Mouse (Mus musculus): Measurements from ENCODE around the gene Mtmr3. TPM values are rescaled to one million over a fixed set of nuclear protein-coding genes. Genes with fewer than 3 reads are reported as not detected.

Mtmr3 gene
- total RNA-seq, 1 experiment = 30.7 TPM

GRCm38 (mm10) chr11:4611904-4612303 lies 17.2 kb upstream of the Mtmr3 start:
- Histone ChIP-seq H3K9ac (ENCODE audit: insufficient read depth, low read depth, low read length, poor library complexity, severe bottlenecking) (no peak overlapping the region), H3K36me3 (ENCODE audit: control insufficient read depth, insufficient read depth, low read length, poor library complexity, severe bottlenecking) (no peaks in the 10 kb centered on the region), H3K4me3 (ENCODE audit: insufficient read depth in 1 of 2, low read depth in 1 of 2, low read length in 2 of 2, poor library complexity in 1 of 2, severe bottlenecking in 1 of 2) (no peak overlapping the region), H3K27ac (ENCODE audit: insufficient read depth, low read depth, low read length, poor library complexity, severe bottlenecking) (no peak overlapping the region), H3K4me1 (ENCODE audit: control insufficient read depth in 2 of 2, insufficient read depth in 2 of 2, low read length in 2 of 2, poor library complexity in 1 of 2) (no peaks in the 10 kb centered on the region), H3K9me3 (ENCODE audit: control insufficient read depth, insufficient read depth, low read depth, low read length) (no peaks in the 10 kb centered on the region)
- TF ChIP-seq ZC3H11A (IDR thresholded peaks at IDR 0.05; ENCODE audit: borderline replicate concordance, low read depth, low read length) = no peak
- no peak for TF ChIP-seq MAFK (IDR thresholded peaks at IDR 0.05; ENCODE audit: insufficient read depth, low read depth, low read length)
- TF ChIP-seq CHD2 (IDR thresholded peaks at IDR 0.05; ENCODE audit: low read depth, low read length) = no peak
- no peak for TF ChIP-seq HCFC1 (IDR thresholded peaks at IDR 0.05; ENCODE audit: borderline replicate concordance, insufficient read depth, low read length)
- in situ Hi-C loops (cut with MboI; ENCODE audit: low sequenced_read_pairs in 2 of 2, unreplicated experiment in 2 of 2) = no loop called here
- DNase-seq (ENCODE audit: low read depth, low spot score) = no peak

GRCm38 (mm10) chr11:4606541-4606940 lies 11.9 kb upstream of the Mtmr3 start:
- Histone ChIP-seq H3K9ac (ENCODE audit: insufficient read depth, low read depth, low read length, poor library complexity, severe bottlenecking) (no peak overlapping the region), H3K4me1 (ENCODE audit: control insufficient read depth in 2 of 2, insufficient read depth in 2 of 2, low read length in 2 of 2, poor library complexity in 1 of 2) (peaks cover 0 to 4% of the 10 kb centered on the region in 2 experiments; a peak in 1 of 4 replicates), H3K9me3 (ENCODE audit: control insufficient read depth, insufficient read depth, low read depth, low read length) (no peaks in the 10 kb centered on the region), H3K4me3 (ENCODE audit: insufficient read depth in 1 of 2, low read depth in 1 of 2, low read length in 2 of 2, poor library complexity in 1 of 2, severe bottlenecking in 1 of 2) (no peak overlapping the region), H3K27ac (ENCODE audit: insufficient read depth, low read depth, low read length, poor library complexity, severe bottlenecking) (no peak overlapping the region), H3K36me3 (ENCODE audit: control insufficient read depth, insufficient read depth, low read length, poor library complexity, severe bottlenecking) (no peaks in the 10 kb centered on the region)
- no peak for TF ChIP-seq HCFC1 (IDR thresholded peaks at IDR 0.05; ENCODE audit: borderline replicate concordance, insufficient read depth, low read length)
- no peak for TF ChIP-seq ZC3H11A (IDR thresholded peaks at IDR 0.05; ENCODE audit: borderline replicate concordance, low read depth, low read length)
- no peak for TF ChIP-seq CHD2 (IDR thresholded peaks at IDR 0.05; ENCODE audit: low read depth, low read length)
- no peak for TF ChIP-seq MAFK (IDR thresholded peaks at IDR 0.05; ENCODE audit: insufficient read depth, low read depth, low read length)
- no peak for DNase-seq (ENCODE audit: low read depth, low spot score)
- in situ Hi-C loops (cut with MboI; ENCODE audit: low sequenced_read_pairs in 2 of 2, unreplicated experiment in 2 of 2) = no loop called here

- Histone ChIP-seq H3K4me3 (ENCODE audit: insufficient read depth in 1 of 2, low read depth in 1 of 2, low read length in 2 of 2, poor library complexity in 1 of 2, severe bottlenecking in 1 of 2) (no peak overlapping the region), H3K36me3 (ENCODE audit: control insufficient read depth, insufficient read depth, low read length, poor library complexity, severe bottlenecking) (no peaks in the 10 kb centered on the region), H3K4me1 (ENCODE audit: control insufficient read depth in 2 of 2, insufficient read depth in 2 of 2, low read length in 2 of 2, poor library complexity in 1 of 2) (peaks cover 0 to 4% of the 10 kb centered on the region in 2 experiments; a peak in 1 of 4 replicates), H3K27ac (ENCODE audit: insufficient read depth, low read depth, low read length, poor library complexity, severe bottlenecking) (no peak overlapping the region), H3K9me3 (ENCODE audit: control insufficient read depth, insufficient read depth, low read depth, low read length) (no peaks in the 10 kb centered on the region), H3K9ac (ENCODE audit: insufficient read depth, low read depth, low read length, poor library complexity, severe bottlenecking) (no peak overlapping the region)
- TF ChIP-seq ZNF384 (IDR thresholded peaks at IDR 0.05; ENCODE audit: low read depth, low read length) (no peak), ZC3H11A (IDR thresholded peaks at IDR 0.05; ENCODE audit: borderline replicate concordance, low read depth, low read length) (no peak), HCFC1 (IDR thresholded peaks at IDR 0.05; ENCODE audit: borderline replicate concordance, insufficient read depth, low read length) (no peak), MAFK (IDR thresholded peaks at IDR 0.05; ENCODE audit: insufficient read depth, low read depth, low read length) (no peak), CHD2 (IDR thresholded peaks at IDR 0.05; ENCODE audit: low read depth, low read length) (no peak)
- DNase-seq (ENCODE audit: low read depth, low spot score) = peak; percentile 96
- in situ Hi-C loops (cut with MboI; ENCODE audit: low sequenced_read_pairs in 2 of 2, unreplicated experiment in 2 of 2) = no loop called here
Measured at GRCm38 (mm10) chr11:4605414-4605813, 10.8 kb upstream of the Mtmr3 start.

- TF ChIP-seq ZC3H11A (IDR thresholded peaks at IDR 0.05; ENCODE audit: borderline replicate concordance, low read depth, low read length) = no peak
- TF ChIP-seq MAFK (IDR thresholded peaks at IDR 0.05; ENCODE audit: insufficient read depth, low read depth, low read length) = 0 out of 2 replicates have a peak, but pooled peaks have one; percentile 20
- H3K4me1 ChIP-seq (ENCODE audit: control insufficient read depth in 2 of 2, insufficient read depth in 2 of 2, low read length in 2 of 2, poor library complexity in 1 of 2) = peaks cover 0 to 4% of the 10 kb centered on the region in 2 experiments; a peak in 1 of 4 replicates
- H3K9ac ChIP-seq (ENCODE audit: insufficient read depth, low read depth, low read length, poor library complexity, severe bottlenecking) = no peak overlapping the region
- H3K9me3 ChIP-seq (ENCODE audit: control insufficient read depth, insufficient read depth, low read depth, low read length) = no peaks in the 10 kb centered on the region
- no peaks in the 10 kb centered on the region for H3K36me3 ChIP-seq (ENCODE audit: control insufficient read depth, insufficient read depth, low read length, poor library complexity, severe bottlenecking)
- in situ Hi-C loops (cut with MboI; ENCODE audit: low sequenced_read_pairs in 2 of 2, unreplicated experiment in 2 of 2) = no loop called here
- H3K4me3 ChIP-seq (ENCODE audit: insufficient read depth in 1 of 2, low read depth in 1 of 2, low read length in 2 of 2, poor library complexity in 1 of 2, severe bottlenecking in 1 of 2) = no peak overlapping the region
- H3K27ac ChIP-seq (ENCODE audit: insufficient read depth, low read depth, low read length, poor library complexity, severe bottlenecking) = no peak overlapping the region
- DNase-seq (ENCODE audit: low read depth, low spot score) = no peak
Measured at GRCm38 (mm10) chr11:4604441-4604840, 9.8 kb upstream of the Mtmr3 start.

Measured in ES-E14 (cell line).